Mouse (Mus musculus) limb, embryonic 14.5 days (tissue): ENCODE data around the gene Rfpl4b. TPM values are rescaled to one million over a fixed set of nuclear protein-coding genes. Genes with fewer than 3 reads are reported as not detected.
"Not testable (repeated sequence)": the region's sequence is repeated elsewhere in the genome, so short reads cannot be mapped to it uniquely, and the experiment has no call there.

Source experiments
- ATAC-seq: fragments of 200-750 bp; cut with Nextera tagmentation; 2 replicates; pipeline ENCODE4 v1.8.0; 2017; ENCODE audit warnings: low read depth, moderate number of reproducible peaks, moderate TSS enrichment; ENCODE audit not compliant: low FRiP score
- DNase-seq: peaks from one replicate; pipeline ENCODE4 v3.0.0-alpha.2; 2015; ENCODE audit warnings: low spot score
- H3K27ac ChIP-seq: fragments of 300-500 bp; sonication (generic); replicated peaks from 2 replicates; pipeline ENCODE4 v1.5.1; 2014; ENCODE audit warnings: low read depth, mild to moderate bottlenecking, low read length, moderate library complexity, mixed read lengths
- H3K27me3 ChIP-seq: fragments of 300-500 bp; sonication (generic); 2 replicates; pipeline ENCODE4 v1.6.1; 2014; ENCODE audit warnings: low read length, mixed read lengths; ENCODE audit not compliant: control insufficient read depth, insufficient read depth
- H3K36me3 ChIP-seq: fragments of 300-500 bp; sonication (generic); 2 replicates; pipeline ENCODE4 v1.6.1; 2014; ENCODE audit warnings: mild to moderate bottlenecking, low read length, moderate library complexity, mixed read lengths; ENCODE audit not compliant: control insufficient read depth, insufficient read depth
- H3K4me1 ChIP-seq: fragments of 300-500 bp; sonication (generic); 2 replicates; pipeline ENCODE4 v1.6.1; 2014; ENCODE audit warnings: antibody characterized with exemption, low read length, mixed read lengths; ENCODE audit not compliant: control insufficient read depth, insufficient read depth
- H3K4me2 ChIP-seq: fragments of 300-500 bp; sonication (generic); replicated peaks from 2 replicates; pipeline ENCODE4 v1.6.1; 2014; ENCODE audit warnings: low read depth, mild to moderate bottlenecking, low read length, moderate library complexity; ENCODE audit not compliant: severe bottlenecking
- H3K4me3 ChIP-seq: fragments of 300-500 bp; sonication (generic); replicated peaks from 2 replicates; pipeline ENCODE4 v1.5.1; 2014; ENCODE audit warnings: low read length
- H3K9ac ChIP-seq: fragments of 300-500 bp; sonication (generic); 2 replicates; pipeline ENCODE4 v1.6.1; 2014; ENCODE audit warnings: mild to moderate bottlenecking, low read depth, low read length, moderate library complexity; ENCODE audit not compliant: severe bottlenecking
- H3K9me3 ChIP-seq: fragments of 300-500 bp; sonication (generic); 2 replicates; pipeline ENCODE4 v1.6.1; 2016; ENCODE audit warnings: low read length; ENCODE audit not compliant: control insufficient read depth
- POLR2A ChIP-seq: fragments of 200-500 bp; IDR thresholded peaks from 2 replicates; pipeline ENCODE4 v1.8.0; 2012; ENCODE audit warnings: inconsistent platforms, mild to moderate bottlenecking, moderate library complexity, borderline replicate concordance; ENCODE audit not compliant: insufficient read depth, insufficient read length; ENCODE audit errors: extremely low read depth
- WGBS: fragments of 180-500 bp; shearing (Covaris S2); extraction: QIAGEN DNeasy Blood & Tissue Kit; methylation state at CpG from one replicate; pipeline ENCODE4 v1.1.7; 2014; 5-methylcytosine and 5-hydroxymethylcytosine counted together
- polyA plus RNA-seq, 2 experiments: library from polyadenylated mRNA; depleted of rRNA in 1 of 2; stranded (reverse) in 1 of 2; unstranded in 1 of 2; fragments of >200 nt; fragmentation: Nextera tagmentation in 1 of 2; extraction: Ambion mirVana in 1 of 2; gene quantifications; 2 replicates each; pipeline versions ENCODE4 v1.2.1 to v1.2.3; 2012 to 2014

Gene Rfpl4b
- 0.15 TPM in 1 of 2 replicates, not detected in the other for polyA plus RNA-seq (2012; rRNA removed)
- polyA plus RNA-seq (2014; fragmentation: Nextera tagmentation; extraction: Ambion mirVana), result 0.23 TPM in 1 of 2 replicates, not detected in the other

DNA sequence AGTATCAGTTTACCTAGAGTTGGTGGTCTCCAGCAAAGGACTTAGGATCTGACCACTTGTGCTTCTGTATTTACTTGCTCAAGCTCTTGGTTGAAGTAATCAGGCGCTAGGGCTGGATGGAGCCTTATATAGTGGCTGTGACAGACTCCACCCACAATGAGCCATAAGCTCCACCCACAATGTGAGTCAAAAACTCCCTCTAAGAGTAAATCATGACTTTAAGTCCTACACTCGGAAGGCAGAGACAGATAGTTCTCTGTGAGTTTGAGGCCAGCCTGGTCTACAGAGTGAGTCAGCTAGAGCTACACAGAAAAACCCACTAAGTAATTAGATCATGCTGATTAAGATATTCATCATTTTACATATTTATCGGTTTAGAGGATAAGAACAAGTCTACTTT is at the start of gene Rfpl4b:
Rfpl4b (minus strand) TSS at position 101 of the 400 bp plus-strand sequence.
- 92% methylated on average over 3 of the region's 3 CpGs for WGBS
- TF ChIP-seq POLR2A, result no peak
- H3K27me3 ChIP-seq, result no peaks in the 10 kb centered on the region
- no peak within 1 kb of the TSS for H3K27ac ChIP-seq
- no peak within 1 kb of the TSS for H3K9ac ChIP-seq
- no peak for DNase-seq
- H3K36me3 ChIP-seq, result no peaks in the 10 kb centered on the region
- no peak within 1 kb of the TSS for H3K4me3 ChIP-seq
- H3K9me3 ChIP-seq, result peaks cover 13% of the 10 kb centered on the region
- ATAC-seq, result no peak
- H3K4me1 ChIP-seq, result peaks cover 4% of the 10 kb centered on the region; the same call in 1 of the 2 replicates
- no peak within 1 kb of the TSS for H3K4me2 ChIP-seq

GRCm38 (mm10) chr10:38855186-38855585 is 33.6 kb upstream of the Rfpl4b start:
- no peak for ATAC-seq
- Histone ChIP-seq H3K36me3 (no peaks in the 10 kb centered on the region), H3K4me3 (no peak overlapping the region), H3K9me3 (no peaks in the 10 kb centered on the region), H3K9ac (no peak overlapping the region), H3K4me1 (peaks cover 2% of the 10 kb centered on the region; the same call in 1 of the 2 replicates), H3K27me3 (no peaks in the 10 kb centered on the region), H3K4me2 (no peak overlapping the region), H3K27ac (no peak overlapping the region)
- peak; percentile 3 for DNase-seq
- TF ChIP-seq POLR2A, result no peak
- WGBS, result 46% methylated on average over 2 of the region's 2 CpGs

- H3K9ac ChIP-seq, H3K9me3 ChIP-seq, ATAC-seq, DNase-seq, H3K4me2 ChIP-seq, H3K36me3 ChIP-seq, H3K4me1 ChIP-seq, H3K27me3 ChIP-seq, H3K27ac ChIP-seq, H3K4me3 ChIP-seq: not testable (repeated sequence)
- WGBS, result 52% methylated on average over 5 of the region's 5 CpGs
Observed at GRCm38 (mm10) chr10:38850006-38850405, 28.4 kb upstream of the Rfpl4b start.

- H3K9ac ChIP-seq, result no peak overlapping the region
- WGBS, result 10% methylated on average over 8 of the region's 8 CpGs
- ATAC-seq (no peak), DNase-seq (peak; percentile 66)
- no peaks in the 10 kb centered on the region for H3K4me1 ChIP-seq
- H3K4me2 ChIP-seq, result no peak overlapping the region
- no peak overlapping the region for H3K4me3 ChIP-seq
- H3K27ac ChIP-seq, result no peak overlapping the region
- TF ChIP-seq POLR2A, result no peak
- no peaks in the 10 kb centered on the region for H3K9me3 ChIP-seq
- no peaks in the 10 kb centered on the region for H3K27me3 ChIP-seq
- no peaks in the 10 kb centered on the region for H3K36me3 ChIP-seq
Observed at GRCm38 (mm10) chr10:38848884-38849499, 27.4 kb upstream of the Rfpl4b start.

- TF ChIP-seq POLR2A, result no peak
- H3K4me2 ChIP-seq, result no peak overlapping the region
- H3K27me3 ChIP-seq, result no peaks in the 10 kb centered on the region
- no peaks in the 10 kb centered on the region for H3K36me3 ChIP-seq
- WGBS, result 83% methylated on average over 4 of the region's 4 CpGs
- DNase-seq, result no peak
- H3K9me3 ChIP-seq, result no peaks in the 10 kb centered on the region
- no peak for ATAC-seq
- H3K4me3 ChIP-seq, result no peak overlapping the region
- no peak overlapping the region for H3K9ac ChIP-seq
- no peaks in the 10 kb centered on the region for H3K4me1 ChIP-seq
- H3K27ac ChIP-seq, result no peak overlapping the region
Observed at GRCm38 (mm10) chr10:38848231-38848630, 26.7 kb upstream of the Rfpl4b start.
